Mouse (Mus musculus): ENCODE results near the gene Uqcr11.

Uqcr11 gene

GRCm38 (mm10) chr10:80371411-80371966, 35.1 kb downstream of the Uqcr11 start:
- peak; percentile 67 to 69 for DNase-seq

- no peak for DNase-seq
Measured at GRCm38 (mm10) chr10:80369995-80370747, 36.5 kb downstream of the Uqcr11 start.

DNA sequence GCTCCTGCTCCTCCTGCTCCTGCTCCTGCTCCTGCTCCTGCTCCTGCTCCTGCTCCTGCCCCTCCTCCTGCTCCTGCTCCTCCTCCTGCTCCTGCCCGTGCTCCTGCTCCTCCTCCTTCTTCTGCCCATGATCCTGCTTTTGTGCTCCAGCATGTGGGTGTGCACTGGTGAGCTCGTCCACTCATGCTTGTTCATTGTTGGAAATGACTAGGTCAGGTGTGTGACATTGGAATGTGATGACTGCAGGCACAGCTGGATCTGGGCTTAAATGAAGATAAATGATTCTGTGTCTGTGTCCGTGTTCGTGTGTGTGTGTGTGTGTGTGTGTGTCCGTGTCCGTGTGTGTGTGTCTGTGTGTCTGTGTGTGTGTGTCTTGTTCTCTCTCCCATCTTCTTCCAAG, 38.2 kb downstream of the Uqcr11 start:
- no peak for DNase-seq

GRCm38 (mm10) chr10:80367954-80368353, 38.7 kb downstream of the Uqcr11 start:
- DNase-seq, result no peak

- no peak for DNase-seq
Measured at GRCm38 (mm10) chr10:80365736-80366135, 40.9 kb downstream of the Uqcr11 start.

GRCm38 (mm10) chr10:80363734-80364133, 42.9 kb downstream of the Uqcr11 start:
- DNase-seq, result no peak

DNA sequence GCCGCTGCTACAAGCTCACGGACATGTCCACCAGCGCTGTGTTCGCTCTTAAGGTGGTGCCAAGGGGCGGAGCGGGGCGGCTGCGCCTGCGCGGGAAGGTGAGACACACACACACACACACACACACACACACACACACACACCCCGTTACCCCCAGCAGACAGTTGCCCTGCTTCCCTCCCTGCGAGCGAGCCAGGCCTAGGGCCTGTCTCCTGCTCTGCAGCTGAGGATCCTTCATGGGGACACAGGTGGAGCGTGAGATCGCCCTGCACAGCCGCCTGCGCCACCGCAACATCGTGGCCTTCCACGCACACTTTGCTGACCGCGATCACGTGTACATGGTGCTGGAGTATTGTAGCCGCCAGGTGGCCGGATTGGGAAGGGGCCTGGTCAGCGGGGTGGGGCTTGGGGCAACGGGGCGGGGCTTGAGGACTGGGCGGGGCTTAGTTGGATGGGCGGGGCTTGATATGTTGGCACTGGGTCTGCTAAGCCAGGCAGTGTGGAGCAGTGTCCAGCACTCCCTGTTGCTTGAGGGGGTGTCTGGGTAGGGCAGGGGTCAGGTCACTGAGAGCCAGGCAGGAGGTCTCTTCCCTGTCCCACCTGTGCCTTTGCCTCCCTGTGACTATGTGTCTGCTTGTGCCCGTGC, 48.5 kb downstream of the Uqcr11 start:
- peak; percentile 71 to 81 for DNase-seq

DNA sequence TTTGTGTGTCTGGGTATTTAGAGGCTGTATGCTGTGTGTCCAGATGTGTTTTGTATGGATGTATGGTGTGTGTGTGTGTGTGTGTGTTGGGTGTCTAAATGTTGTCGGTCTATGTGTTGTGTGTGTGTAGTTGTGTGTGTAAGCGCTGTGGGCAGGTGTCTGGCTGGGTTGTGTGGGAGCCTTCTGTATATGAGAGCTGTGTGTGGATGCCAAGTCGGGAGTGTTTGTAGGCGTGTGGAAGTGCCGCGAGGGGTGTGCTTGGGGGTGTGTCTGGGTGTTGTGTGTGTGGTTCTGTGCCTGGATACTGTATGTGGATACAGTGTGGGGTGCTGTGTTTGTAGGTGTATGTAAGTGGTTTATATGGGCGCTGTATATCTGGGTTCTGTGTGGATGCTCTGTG, 49.3 kb downstream of the Uqcr11 start:
- DNase-seq, result no peak

DNA sequence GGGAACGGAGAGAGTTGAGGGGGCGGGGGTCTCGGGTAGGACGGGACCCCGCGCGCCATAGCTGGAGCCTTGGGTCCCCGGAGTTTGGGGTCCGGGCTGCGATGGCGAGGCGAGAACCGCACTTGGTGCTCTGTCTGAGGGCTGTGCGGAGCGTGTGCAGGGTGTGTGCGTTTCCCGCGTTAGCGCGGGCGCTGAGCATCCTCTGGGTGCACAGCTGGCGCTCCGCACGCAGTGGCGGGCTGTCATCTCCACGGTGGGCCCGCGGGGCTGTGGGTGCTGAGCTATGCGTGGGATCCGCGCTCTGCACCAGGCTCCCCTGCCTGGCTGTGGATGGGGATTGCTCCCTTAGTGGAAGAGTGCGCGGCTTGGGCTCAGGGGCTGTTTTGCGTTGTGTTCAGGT, 49.9 kb downstream of the Uqcr11 start:
- no peak for DNase-seq

DNA sequence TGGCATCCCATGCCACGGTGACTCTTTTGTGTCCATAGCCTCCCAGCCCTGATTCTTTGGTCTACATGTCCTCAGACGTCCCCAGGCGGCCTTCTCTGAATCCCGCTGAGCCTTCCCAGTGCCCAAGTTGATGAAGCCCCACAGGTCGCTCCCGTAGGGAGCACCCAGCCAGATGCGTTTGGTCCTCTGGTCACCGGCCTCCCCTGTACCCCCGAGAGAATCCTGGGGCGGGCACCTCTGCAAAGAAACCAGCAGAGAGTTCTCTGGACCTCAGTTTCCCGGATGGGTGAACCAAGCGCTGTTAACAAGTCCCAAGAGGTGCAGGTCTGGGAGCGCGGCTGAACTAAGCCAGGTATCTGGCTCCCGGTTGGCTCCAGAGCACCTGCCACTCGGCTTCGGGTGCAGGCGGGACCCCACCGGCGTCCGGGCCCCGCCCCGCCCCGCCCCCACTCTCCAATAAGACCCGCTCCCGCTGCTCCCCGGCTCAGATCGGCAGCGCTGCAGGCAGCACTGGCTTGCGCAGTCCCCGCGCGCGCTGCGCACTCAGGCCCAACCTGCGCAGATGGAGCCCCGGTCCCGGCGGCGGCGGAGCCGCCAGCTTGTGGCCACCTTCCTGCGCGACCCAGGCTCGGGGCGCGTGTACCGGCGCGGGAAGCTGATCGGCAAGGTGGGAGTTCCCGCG, 50.5 kb downstream of the Uqcr11 start, which contains the start of gene Plk5:
Plk5 (plus strand) TSS at position 459 of the 682 bp plus-strand sequence.
- DNase-seq, result peak; percentile 69 to 79

GRCm38 (mm10) chr10:80355431-80355830, 51.2 kb downstream of the Uqcr11 start:
- DNase-seq, result peak; percentile 71 to 74

All from cerebellum, postnatal 36 days (tissue).